Mouse (Mus musculus) liver, embryonic 12.5 days (tissue): ENCODE results near the gene Fam243. TPM values are rescaled to one million over a fixed set of nuclear protein-coding genes. Genes with fewer than 3 reads are reported as not detected.

Experiments
- ATAC-seq: fragments of 200-750 bp; cut with Nextera tagmentation; 2 replicates; pipeline ENCODE4 v1.8.0; 2017; ENCODE audit warnings: moderate number of reproducible peaks, mild to moderate bottlenecking, moderate library complexity
- H3K27ac ChIP-seq: fragments of 300-500 bp; sonication (generic); 2 replicates; pipeline ENCODE4 v1.5.1; 2016; ENCODE audit warnings: mild to moderate bottlenecking
- H3K27me3 ChIP-seq: fragments of 300-500 bp; sonication (generic); replicated peaks from 2 replicates; pipeline ENCODE4 v1.6.1; 2016; ENCODE audit warnings: mild to moderate bottlenecking, moderate library complexity
- H3K36me3 ChIP-seq: fragments of 300-500 bp; sonication (generic); 2 replicates; pipeline ENCODE4 v1.6.1; 2016; ENCODE audit warnings: mild to moderate bottlenecking, moderate library complexity
- H3K4me1 ChIP-seq: fragments of 300-500 bp; sonication (generic); 2 replicates; pipeline ENCODE4 v1.6.1; 2016
- H3K4me2 ChIP-seq: fragments of 300-500 bp; sonication (generic); 2 replicates; pipeline ENCODE4 v1.6.1; 2016; ENCODE audit warnings: mild to moderate bottlenecking, moderate library complexity
- H3K4me3 ChIP-seq: fragments of 300-500 bp; sonication (generic); 2 replicates; pipeline ENCODE4 v1.5.1; 2016; ENCODE audit warnings: mild to moderate bottlenecking, moderate library complexity
- H3K9ac ChIP-seq: fragments of 300-500 bp; sonication (generic); 2 replicates; pipeline ENCODE4 v1.6.1; 2016; ENCODE audit warnings: mild to moderate bottlenecking, moderate library complexity
- H3K9me3 ChIP-seq: fragments of 300-500 bp; sonication (generic); replicated peaks from 2 replicates; pipeline ENCODE4 v1.6.1; 2016; ENCODE audit warnings: mild to moderate bottlenecking, moderate library complexity
- WGBS: fragments of 180-500 bp; shearing (Covaris S2); methylation state at CpG from one replicate; pipeline ENCODE4 v1.1.7; 2016; ENCODE audit not compliant: insufficient replicate concordance; 5-methylcytosine and 5-hydroxymethylcytosine counted together
- polyA plus RNA-seq: library from polyadenylated mRNA; unstranded; fragments of >200 nt; fragmentation: Nextera tagmentation; extraction: Ambion mirVana; gene quantifications from 2 replicates; pipeline ENCODE4 v1.2.1, GENCODE M21; 2016

The Fam243 gene
- not detected in 2 replicates for polyA plus RNA-seq

DNA sequence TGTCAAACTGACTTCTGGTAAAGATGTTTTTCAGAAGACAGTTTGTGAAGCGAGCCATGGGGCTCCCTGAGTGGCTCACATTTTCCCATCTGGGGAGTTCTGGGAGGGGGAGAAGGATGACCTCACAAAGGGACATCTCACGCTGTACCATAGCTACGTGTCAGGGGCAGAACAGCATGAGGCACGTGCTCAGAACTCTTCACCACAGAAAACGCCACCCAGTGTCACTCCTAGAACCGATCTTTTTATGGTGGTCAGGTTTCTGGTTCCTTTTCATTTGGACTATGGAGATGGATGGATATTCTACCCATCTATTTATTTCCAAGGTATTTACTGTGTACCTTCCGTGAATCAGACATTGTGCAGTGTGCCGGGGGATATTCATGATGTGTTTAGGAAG is at the start of gene Fam243:
Gene Fam243, minus strand, starts transcription at position 101 of the 400 bp plus-strand sequence.
- no peak within 1 kb of the TSS for H3K27ac ChIP-seq

DNA sequence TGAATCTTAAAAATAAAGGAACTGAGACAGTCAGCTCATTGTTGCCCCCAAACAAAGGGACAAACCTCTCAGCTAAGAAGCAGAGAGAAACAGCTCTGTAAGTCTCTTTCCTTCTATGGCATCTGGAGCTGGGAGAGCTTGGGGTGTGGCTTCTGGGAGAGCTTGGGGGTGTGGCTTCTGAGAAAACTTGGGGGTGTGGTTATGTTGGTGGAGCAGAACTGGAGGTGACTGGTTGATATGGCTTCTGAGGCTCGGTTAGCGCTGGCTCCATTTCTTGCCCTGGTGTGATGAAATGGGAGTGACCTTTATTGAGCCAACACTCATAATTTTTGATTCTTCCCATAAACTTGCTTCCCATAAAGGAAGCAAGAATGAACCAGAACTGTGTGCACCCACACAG is 48.0 kb upstream of the Fam243 start:
- Histone ChIP-seq H3K4me3 (no peak overlapping the region), H3K9me3 (no peaks in the 10 kb centered on the region), H3K27me3 (peaks cover 38% of the 10 kb centered on the region), H3K27ac (peak overlapping the region; percentile 68), H3K36me3 (no peaks in the 10 kb centered on the region), H3K4me2 (peak overlapping the region; percentile 39), H3K4me1 (peaks cover 24% of the 10 kb centered on the region), H3K9ac (peak overlapping the region; percentile 35)
- ATAC-seq, result peak; percentile 98
- 7% methylated on average over 2 of the region's 2 CpGs for WGBS

More for the DNA sequence above, at the start of gene Fam243:
- Histone ChIP-seq H3K4me1 (peaks cover 9% of the 10 kb centered on the region; the same call in 1 of the 2 replicates), H3K4me3 (no peak within 1 kb of the TSS), H3K9ac (no peak within 1 kb of the TSS), H3K36me3 (no peaks in the 10 kb centered on the region), H3K9me3 (no peaks in the 10 kb centered on the region), H3K4me2 (no peak within 1 kb of the TSS), H3K27me3 (peaks cover 18% of the 10 kb centered on the region)
- 77% methylated on average over 8 of the region's 8 CpGs for WGBS
- no peak for ATAC-seq

DNA sequence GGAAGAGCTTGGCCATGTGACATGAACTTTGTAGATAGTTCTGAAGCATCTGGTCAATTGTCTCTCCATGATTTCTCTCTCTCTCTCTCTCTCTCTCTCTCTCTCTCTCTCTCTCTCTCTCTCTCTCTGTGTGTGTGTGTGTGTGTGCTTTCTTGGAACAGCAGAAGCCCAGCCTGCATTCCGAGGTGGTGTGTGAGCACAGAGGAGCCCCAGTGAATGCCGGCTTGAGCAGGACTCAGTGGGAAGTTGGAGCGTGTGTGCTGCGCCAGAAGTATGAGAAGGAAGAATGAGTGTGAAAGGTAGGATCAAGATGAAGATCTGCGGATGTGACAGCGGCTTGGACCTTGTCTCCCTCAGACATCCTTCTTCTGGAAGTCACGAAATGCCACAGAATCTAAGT is 44.2 kb upstream of the Fam243 start:
- H3K27ac ChIP-seq, result no peak overlapping the region
- H3K4me3 ChIP-seq, result no peak overlapping the region
- no peak for ATAC-seq
- peaks cover 27% of the 10 kb centered on the region for H3K27me3 ChIP-seq
- no peak overlapping the region for H3K4me2 ChIP-seq
- WGBS, result 69% methylated on average over 7 of the region's 7 CpGs
- H3K9me3 ChIP-seq, result no peaks in the 10 kb centered on the region
- H3K36me3 ChIP-seq, result no peaks in the 10 kb centered on the region
- H3K4me1 ChIP-seq, result peaks cover 24% of the 10 kb centered on the region
- H3K9ac ChIP-seq, result no peak overlapping the region

DNA sequence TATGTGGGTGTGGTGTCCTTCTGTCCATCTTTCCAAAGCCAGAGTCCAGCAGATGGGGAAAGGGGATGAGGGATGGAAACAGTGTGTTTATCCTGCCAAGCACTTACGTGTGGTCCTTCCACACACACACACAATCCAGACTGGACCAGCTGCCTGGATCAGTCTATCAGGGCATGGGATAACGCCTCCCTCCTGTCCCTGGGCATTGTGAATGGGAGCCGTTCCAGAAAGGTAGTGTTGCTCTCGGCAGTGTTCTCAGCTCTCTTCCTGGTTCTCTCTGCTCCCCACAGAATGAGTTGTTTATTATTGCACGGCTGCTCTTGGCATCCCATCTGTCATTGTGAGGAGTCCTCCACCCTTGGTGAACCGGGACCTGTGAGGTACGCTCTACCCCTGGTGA is 39.5 kb upstream of the Fam243 start:
- Histone ChIP-seq H3K9ac (no peak overlapping the region), H3K27ac (no peak overlapping the region), H3K27me3 (peaks cover 59% of the 10 kb centered on the region), H3K9me3 (no peaks in the 10 kb centered on the region), H3K36me3 (no peaks in the 10 kb centered on the region), H3K4me1 (peaks cover 15% of the 10 kb centered on the region), H3K4me2 (no peak overlapping the region), H3K4me3 (no peak overlapping the region)
- ATAC-seq, result no peak
- WGBS, result 80% methylated on average over 7 of the region's 7 CpGs

DNA sequence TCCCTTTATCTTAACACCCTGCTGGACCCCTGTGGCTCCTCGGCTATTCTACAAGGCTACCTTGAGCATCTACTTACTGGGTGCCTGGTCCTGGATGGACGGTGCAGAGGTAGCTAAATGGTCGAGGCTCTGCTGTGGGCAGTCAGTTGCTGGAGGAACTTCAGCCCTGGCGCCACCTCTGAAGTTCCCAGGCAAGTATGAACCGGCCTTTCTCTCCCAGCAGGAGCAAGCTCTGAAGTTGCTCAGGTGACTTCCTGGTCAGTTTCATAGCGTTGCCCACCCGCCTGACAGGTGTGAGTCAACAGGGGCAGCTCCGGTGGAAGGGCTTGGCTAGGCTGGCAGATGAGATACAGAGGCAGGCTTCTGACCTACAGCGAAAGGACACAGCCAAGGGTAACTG is 38.0 kb upstream of the Fam243 start, which contains the start of gene Kcne1:
Gene Kcne1, minus strand, starts transcription at position 240 of the 400 bp plus-strand sequence.
- H3K4me3 ChIP-seq, result no peak within 1 kb of the TSS
- H3K9me3 ChIP-seq, result no peaks in the 10 kb centered on the region
- ATAC-seq, result no peak
- peaks cover 55% of the 10 kb centered on the region for H3K27me3 ChIP-seq
- WGBS, result 45% methylated on average over 9 of the region's 9 CpGs
- H3K27ac ChIP-seq, result no peak within 1 kb of the TSS
- H3K4me2 ChIP-seq, result no peak within 1 kb of the TSS
- H3K4me1 ChIP-seq, result peaks cover 19% of the 10 kb centered on the region
- H3K9ac ChIP-seq, result no peak within 1 kb of the TSS
- no peaks in the 10 kb centered on the region for H3K36me3 ChIP-seq

DNA sequence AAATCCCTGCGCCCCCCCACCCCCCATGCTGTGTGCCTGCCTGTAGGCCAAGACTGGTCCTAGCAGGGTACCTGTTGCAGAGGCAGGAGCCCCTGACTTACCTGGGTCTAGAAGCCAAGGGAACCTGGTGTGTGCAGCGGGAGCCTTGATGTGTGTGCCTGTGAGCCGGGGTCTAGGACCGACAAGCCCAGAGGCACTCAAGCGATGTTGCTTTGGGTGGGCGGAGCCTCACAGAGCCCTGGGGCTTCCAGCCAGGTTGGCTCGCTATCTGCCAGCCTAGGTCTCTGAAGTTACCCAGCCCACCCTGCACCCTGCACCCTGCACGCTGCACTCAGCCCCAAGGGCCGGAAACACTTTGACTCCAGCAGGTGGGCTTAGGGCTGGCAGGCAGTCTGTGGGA is 37.5 kb upstream of the Fam243 start:
- H3K9me3 ChIP-seq, result no peaks in the 10 kb centered on the region
- H3K36me3 ChIP-seq, result no peaks in the 10 kb centered on the region
- H3K27ac ChIP-seq, result no peak overlapping the region
- peaks cover 19% of the 10 kb centered on the region for H3K4me1 ChIP-seq
- H3K9ac ChIP-seq, result no peak overlapping the region
- H3K4me2 ChIP-seq, result no peak overlapping the region
- H3K27me3 ChIP-seq, result peaks cover 51% of the 10 kb centered on the region
- ATAC-seq, result 0 out of 2 replicates have a peak, but pooled peaks have one; percentile 40
- WGBS, result 25% methylated on average over 9 of the region's 9 CpGs
- H3K4me3 ChIP-seq, result no peak overlapping the region

DNA sequence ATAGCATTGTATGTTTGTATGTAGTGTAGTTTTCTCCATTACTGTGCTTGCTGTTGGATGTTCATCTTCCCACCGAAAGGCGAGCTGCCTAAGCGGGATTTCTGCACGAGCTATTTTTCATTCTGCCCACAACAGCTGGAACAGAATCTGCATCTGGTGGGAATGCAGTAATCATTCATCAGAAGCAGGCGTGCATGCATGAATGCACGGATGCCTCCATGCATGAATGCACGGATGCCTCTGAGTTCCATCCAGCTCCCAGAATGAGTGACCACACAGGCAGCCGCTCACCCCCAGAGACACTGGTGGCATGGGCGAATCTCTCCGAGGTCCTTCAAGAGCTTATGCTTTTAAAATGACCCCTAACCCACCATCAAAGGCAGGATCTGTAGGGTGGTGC is 36.3 kb upstream of the Fam243 start:
- Histone ChIP-seq H3K36me3 (no peaks in the 10 kb centered on the region), H3K4me1 (peaks cover 19% of the 10 kb centered on the region), H3K4me3 (no peak overlapping the region), H3K4me2 (no peak overlapping the region), H3K27ac (no peak overlapping the region), H3K9ac (no peak overlapping the region), H3K27me3 (peaks cover 51% of the 10 kb centered on the region), H3K9me3 (no peaks in the 10 kb centered on the region)
- WGBS, result 78% methylated on average over 10 of the region's 10 CpGs
- no peak for ATAC-seq

DNA sequence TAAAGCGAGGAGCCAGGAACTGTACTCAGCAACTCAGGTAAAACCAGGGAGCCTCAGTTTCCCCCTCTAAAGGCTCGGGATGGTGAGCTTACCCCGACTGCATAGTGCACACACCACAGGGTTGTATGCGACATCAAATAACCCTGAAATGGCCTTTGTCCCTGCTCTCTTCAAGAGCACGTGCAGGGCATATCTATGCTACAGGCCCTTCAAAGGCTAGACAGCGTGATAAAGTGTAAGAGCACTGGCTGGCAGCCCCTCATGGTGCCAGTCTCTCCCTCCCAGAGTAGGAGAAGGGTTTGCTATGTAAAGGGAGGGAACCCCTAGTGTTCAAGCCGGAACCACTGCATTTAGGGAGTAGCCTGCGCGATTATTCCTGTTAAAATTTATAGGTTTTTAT is 35.8 kb upstream of the Fam243 start:
- Histone ChIP-seq H3K9ac (no peak overlapping the region), H3K27me3 (peaks cover 48% of the 10 kb centered on the region), H3K4me3 (no peak overlapping the region), H3K27ac (no peak overlapping the region), H3K9me3 (no peaks in the 10 kb centered on the region), H3K4me1 (peaks cover 19% of the 10 kb centered on the region), H3K36me3 (no peaks in the 10 kb centered on the region), H3K4me2 (no peak overlapping the region)
- no peak for ATAC-seq
- 64% methylated on average over 9 of the region's 9 CpGs for WGBS

DNA sequence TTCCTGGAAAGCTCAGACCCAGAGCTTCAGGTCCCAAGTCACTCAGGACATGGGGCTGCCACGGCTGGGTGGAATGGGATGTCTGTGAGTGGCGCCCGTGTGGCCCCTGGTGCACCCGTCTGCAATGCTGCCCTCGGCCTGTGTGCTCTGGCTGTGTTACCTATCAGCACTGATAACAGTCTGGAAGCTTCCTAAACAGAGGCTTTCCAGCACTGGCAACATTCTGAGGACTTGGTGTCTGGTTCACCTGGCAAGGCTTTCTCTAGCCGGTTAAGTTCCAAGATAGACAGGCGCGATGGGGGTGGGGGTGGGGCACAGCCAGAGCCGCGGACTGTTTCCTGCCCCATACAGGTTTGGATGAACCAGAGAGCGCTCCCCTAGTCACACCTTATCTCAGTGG is 34.7 kb upstream of the Fam243 start:
- ATAC-seq, result no peak
- Histone ChIP-seq H3K27ac (no peak overlapping the region), H3K36me3 (no peaks in the 10 kb centered on the region), H3K4me2 (no peak overlapping the region), H3K4me3 (no peak overlapping the region), H3K27me3 (peaks cover 39% of the 10 kb centered on the region), H3K9ac (no peak overlapping the region), H3K9me3 (no peaks in the 10 kb centered on the region), H3K4me1 (peaks cover 19% of the 10 kb centered on the region)
- 37% methylated on average over 11 of the region's 11 CpGs for WGBS

DNA sequence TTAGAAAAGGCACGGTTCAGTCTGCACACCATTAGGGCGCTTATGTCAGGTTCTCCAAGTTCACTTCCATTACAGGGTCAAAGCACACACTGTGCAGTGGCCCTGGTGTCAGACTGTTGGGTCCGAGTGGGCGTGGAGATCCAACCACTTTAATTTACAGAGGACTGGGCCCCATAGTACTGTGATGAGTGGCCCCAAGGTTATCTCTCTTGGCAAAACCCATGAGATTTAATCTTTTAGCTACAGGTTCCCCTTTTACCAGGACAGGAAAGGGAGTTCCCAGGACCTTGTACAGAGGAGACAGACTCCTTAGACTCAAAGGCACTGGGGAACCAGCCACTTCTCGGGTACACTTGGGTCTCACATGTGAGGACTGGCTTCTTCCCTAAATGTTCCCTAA is 34.1 kb upstream of the Fam243 start:
- peaks cover 19% of the 10 kb centered on the region for H3K4me1 ChIP-seq
- H3K27ac ChIP-seq, result no peak overlapping the region
- no peak overlapping the region for H3K4me2 ChIP-seq
- H3K9me3 ChIP-seq, result no peaks in the 10 kb centered on the region
- ATAC-seq, result no peak
- 39% methylated on average over 5 of the region's 5 CpGs for WGBS
- no peak overlapping the region for H3K9ac ChIP-seq
- peaks cover 32% of the 10 kb centered on the region for H3K27me3 ChIP-seq
- H3K36me3 ChIP-seq, result no peaks in the 10 kb centered on the region
- H3K4me3 ChIP-seq, result no peak overlapping the region

DNA sequence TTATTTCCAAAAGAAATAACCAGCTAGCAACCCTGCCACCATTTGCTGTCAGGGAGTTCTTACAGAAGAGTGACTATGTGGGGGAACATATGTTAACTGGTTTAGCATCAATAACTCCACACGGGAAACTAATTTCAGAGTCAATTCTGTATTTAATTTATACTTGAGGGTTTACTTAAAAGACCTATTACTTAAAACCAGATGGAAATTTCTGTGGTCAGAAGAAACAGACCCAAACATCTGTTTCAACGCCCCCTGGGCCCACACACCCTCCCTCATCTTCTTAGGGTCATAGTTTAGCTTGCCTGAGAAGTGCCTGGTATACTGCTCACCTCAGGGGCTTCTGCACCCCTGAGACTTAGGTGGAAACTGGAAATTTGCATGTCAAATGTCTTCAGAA is 32.7 kb upstream of the Fam243 start:
- Histone ChIP-seq H3K4me1 (peaks cover 16% of the 10 kb centered on the region), H3K27ac (no peak overlapping the region), H3K36me3 (no peaks in the 10 kb centered on the region), H3K9ac (no peak overlapping the region), H3K27me3 (peaks cover 26% of the 10 kb centered on the region), H3K4me2 (no peak overlapping the region), H3K4me3 (no peak overlapping the region), H3K9me3 (no peaks in the 10 kb centered on the region)
- WGBS, result 65% methylated on average over 2 of the region's 2 CpGs
- no peak for ATAC-seq

DNA sequence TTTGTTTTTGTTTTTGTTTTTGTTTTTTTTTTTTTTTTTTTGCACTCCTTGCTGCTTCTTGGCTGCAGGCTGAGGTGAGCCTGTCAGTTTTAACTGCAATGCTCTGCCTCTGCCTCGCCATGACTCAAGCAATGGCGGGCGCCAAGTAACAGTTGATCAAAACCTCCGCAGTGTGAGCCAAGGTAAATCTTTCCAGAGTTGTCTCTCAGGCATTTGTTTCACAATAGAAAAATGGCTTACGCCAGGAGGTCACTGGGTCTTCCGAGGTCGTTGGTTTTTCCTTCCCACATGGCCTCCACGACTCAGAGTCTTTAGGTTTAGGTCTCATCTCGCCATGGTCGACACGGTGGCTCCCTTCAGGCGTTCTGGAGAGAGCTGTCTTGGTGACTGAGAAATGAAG is 32.1 kb upstream of the Fam243 start:
- H3K36me3 ChIP-seq, result no peaks in the 10 kb centered on the region
- no peak overlapping the region for H3K27ac ChIP-seq
- H3K9me3 ChIP-seq, result no peaks in the 10 kb centered on the region
- peaks cover 20% of the 10 kb centered on the region for H3K27me3 ChIP-seq
- H3K4me3 ChIP-seq, result no peak overlapping the region
- H3K9ac ChIP-seq, result no peak overlapping the region
- ATAC-seq, result no peak
- 74% methylated on average over 12 of the region's 12 CpGs for WGBS
- H3K4me1 ChIP-seq, result peaks cover 12% of the 10 kb centered on the region
- no peak overlapping the region for H3K4me2 ChIP-seq

DNA sequence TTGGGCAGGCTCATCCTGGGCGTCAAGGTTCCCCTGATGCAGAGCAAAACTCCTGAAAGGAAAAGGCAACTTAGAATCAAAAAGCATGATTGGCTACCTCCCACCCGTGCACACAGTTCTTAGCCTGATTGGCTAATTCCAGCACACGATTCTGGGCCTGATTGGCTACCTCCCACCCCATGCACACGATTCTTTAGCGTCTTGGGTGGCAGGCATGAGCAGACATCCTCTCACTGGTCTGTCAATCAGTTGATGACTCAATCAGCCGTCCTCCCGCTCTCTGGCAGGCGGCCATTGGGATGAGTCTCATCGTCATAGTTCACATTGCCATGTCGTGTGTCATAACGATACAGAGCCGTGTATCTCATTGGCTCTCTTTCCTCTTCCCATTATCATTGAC is 27.7 kb upstream of the Fam243 start:
- peaks cover 31% of the 10 kb centered on the region for H3K4me1 ChIP-seq
- no peak for ATAC-seq
- no peak overlapping the region for H3K27ac ChIP-seq
- H3K4me2 ChIP-seq, result no peak overlapping the region
- no peaks in the 10 kb centered on the region for H3K9me3 ChIP-seq
- 74% methylated on average over 12 of the region's 12 CpGs for WGBS
- no peaks in the 10 kb centered on the region; the same call in 1 of the 2 replicates for H3K27me3 ChIP-seq
- H3K4me3 ChIP-seq, result no peak overlapping the region
- H3K36me3 ChIP-seq, result no peaks in the 10 kb centered on the region
- no peak overlapping the region for H3K9ac ChIP-seq
